Mouse (Mus musculus) cerebellum, adult 9-11 months (tissue): Measurements from ENCODE around the gene Tmem151b.

Source experiments
- DNase-seq: peaks from one replicate; pipeline ENCODE4 v3.0.0; 2022

The Tmem151b gene

GRCm38 (mm10) chr17:45563216-45563615 lies 13.7 kb upstream of the Tmem151b start:
- peak; percentile 65 for DNase-seq

GRCm38 (mm10) chr17:45559732-45560525 lies 10.5 kb upstream of the Tmem151b start:
- peak; percentile 85 for DNase-seq

- peak; percentile 58 for DNase-seq
Measured at GRCm38 (mm10) chr17:45557998-45558862, 8.8 kb upstream of the Tmem151b start.

GRCm38 (mm10) chr17:45557246-45557824 lies 7.9 kb upstream of the Tmem151b start:
- peak; percentile 47 for DNase-seq

GRCm38 (mm10) chr17:45556514-45557245 lies 7.2 kb upstream of the Tmem151b start:
- no peak for DNase-seq

- peak; percentile 57 for DNase-seq
Measured at GRCm38 (mm10) chr17:45556107-45556489, 6.6 kb upstream of the Tmem151b start.

GRCm38 (mm10) chr17:45555452-45556106 lies 6.1 kb upstream of the Tmem151b start, which contains the start of gene Nfkbie:
Nfkbie (plus strand) TSS chr17:45555703.
- DNase-seq = peak; percentile 93

DNA sequence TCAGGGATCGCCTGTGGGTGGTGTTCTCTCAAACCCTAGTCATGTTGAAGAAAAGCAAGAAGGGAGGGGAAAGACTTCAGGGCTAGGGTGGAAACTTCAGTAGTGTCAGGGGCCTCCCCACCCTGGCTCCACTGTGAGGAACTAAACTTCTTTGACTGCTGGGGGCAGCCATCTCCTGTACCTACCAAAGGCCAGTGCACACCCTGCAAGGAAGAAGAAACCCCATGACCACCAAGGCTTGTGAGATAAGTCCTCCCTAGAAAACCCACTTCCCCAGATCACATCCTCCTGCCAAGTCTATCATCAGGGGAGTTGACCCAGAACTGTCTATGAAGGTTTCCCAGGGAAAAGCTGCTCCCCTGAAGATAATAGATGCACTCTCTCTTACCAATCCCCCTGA lies 4.9 kb upstream of the Tmem151b start:
- peak; percentile 46 for DNase-seq

DNA sequence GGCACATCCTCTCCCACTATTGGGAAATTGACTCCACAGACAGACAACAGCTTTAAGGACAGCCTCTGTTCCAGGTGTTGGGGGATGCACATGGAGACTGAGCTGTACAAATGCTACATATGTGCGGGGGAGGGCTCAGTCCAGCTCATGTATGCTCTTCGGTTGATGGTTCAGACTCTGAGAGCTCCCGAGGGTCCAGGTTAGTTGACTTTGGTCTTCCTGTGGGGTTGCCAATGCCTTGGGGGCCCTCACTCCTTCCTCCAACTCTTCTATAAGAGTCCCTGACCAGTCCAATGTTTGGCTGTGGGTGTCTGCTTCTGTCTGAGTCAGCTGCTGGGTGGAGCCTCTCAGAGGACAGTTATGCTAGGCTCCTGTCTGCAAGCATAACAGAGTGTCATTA lies 3.6 kb upstream of the Tmem151b start:
- peak; percentile 50 for DNase-seq

- peak; percentile 87 for DNase-seq
Measured at GRCm38 (mm10) chr17:45551816-45552451, 2.5 kb upstream of the Tmem151b start.

DNA sequence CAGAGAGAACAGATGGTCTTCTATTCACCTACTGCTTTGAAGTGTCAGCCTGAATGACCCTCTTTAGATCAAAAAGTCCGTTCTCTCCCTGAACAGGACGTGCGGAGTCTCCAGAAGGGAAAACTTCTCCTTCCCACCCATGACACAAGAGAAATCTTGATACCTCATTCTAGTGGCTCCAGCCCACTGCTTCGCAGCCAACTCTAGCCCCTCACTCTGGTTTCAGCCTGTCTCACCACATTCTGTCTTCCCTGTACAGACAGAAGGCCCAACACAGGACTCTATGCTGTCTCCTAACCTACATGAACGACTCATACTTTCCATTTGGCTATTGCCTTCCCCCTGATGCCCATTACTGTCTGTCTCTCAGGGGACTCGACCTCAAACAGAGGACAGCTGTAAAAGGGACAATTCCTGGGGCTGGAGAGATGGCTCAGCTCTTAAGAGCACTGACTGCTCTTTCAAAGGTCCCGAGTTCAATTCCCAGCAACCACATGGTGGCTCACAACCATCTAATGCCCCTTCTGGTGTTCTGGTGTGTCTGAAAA lies 1.8 kb upstream of the Tmem151b start:
- peak; percentile 52 for DNase-seq

- DNase-seq = peak; percentile 65
Measured at GRCm38 (mm10) chr17:45550253-45550652, 776 bp upstream of the Tmem151b start.

- DNase-seq = peak; percentile 86
Measured at GRCm38 (mm10) chr17:45548541-45549512, 650 bp downstream of the Tmem151b start.

DNA sequence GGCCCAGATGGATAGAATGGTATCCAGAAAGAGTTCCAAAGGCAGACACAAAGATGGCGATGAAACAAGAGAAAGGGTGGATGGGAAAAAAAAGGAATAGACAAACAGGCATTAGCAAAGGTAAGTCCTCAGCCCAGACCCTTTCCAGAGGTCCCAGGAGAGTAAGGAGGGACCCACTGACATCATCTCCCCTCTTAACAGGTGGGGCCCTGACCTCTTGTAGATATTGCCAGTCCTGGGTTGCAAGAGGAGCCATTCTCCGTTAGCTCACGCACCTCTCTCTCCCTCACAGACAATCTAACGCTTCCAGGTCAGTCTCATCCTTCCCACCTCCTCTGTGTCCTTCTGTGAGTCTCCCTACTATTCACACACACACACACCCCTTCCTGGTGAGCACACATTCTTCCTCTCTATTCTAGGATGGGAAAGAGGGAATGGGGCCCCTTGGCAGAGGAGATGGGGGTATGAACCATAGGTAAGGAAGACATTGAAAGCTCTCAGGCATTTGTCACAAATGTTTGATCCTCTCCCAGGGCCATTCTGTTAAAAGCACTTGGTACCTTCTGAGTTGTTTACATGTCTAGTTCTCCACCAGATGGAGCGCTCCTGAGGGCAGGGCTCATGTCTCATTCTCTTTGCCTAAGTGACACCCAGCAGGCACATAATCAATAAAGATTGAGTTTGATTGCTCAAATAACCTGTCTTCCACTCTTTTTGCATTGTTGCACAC lies 1.9 kb downstream of the Tmem151b start:
- DNase-seq = peak; percentile 74

DNA sequence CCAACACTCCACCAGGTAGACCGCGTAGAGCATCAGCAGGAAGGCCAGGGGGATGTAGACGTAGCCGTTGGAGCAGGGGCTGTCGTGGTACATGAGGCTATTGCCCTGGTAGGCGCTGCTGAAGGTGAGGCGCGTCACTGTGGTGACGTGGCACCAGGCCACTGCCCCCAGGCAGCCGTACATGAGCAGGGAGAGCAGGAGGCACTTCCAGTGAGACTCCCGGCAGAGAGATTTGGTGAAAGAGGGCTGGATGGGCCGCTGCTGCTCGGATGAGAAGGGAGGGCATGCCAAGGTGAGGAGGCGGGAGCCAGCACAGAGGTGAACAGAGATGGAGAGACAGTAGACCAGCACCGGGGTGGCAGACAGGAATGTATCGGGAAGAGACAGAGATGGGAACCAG lies 2.5 kb downstream of the Tmem151b start:
- peak; percentile 85 for DNase-seq

DNA sequence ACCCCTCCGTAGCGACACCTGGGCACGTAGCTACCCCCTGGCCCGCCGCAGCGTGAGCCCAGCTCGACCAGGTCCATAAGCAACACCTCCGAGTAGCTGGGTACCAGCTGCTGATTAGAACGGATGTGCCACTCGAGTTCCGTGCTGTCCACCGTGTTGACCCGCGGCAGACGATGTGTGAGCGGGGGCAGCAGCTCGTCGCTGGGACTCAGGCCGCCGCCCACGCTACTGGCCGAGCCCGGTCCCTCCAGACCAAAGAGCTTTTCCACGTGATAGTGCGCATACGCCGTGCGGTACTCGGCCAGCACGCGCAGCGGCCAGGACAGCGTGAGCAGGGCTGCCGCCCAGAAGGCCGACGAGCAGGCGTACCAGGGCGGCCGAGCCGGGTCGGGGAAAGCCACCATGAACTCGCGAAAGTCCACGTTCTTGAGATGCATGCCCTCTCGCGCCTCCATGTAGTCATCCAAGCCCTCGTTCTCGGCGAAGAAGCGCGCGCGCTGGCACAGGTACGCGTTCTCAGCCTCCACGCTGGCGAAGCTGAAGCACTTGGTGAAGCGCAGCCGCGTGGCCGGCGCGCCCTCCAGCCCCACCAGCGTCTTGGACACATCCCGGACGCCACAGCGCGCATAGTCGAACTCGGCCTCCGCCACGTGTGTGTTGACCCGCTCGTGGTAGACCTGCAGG lies 4.1 kb downstream of the Tmem151b start:
- DNase-seq = peak; percentile 69

DNA sequence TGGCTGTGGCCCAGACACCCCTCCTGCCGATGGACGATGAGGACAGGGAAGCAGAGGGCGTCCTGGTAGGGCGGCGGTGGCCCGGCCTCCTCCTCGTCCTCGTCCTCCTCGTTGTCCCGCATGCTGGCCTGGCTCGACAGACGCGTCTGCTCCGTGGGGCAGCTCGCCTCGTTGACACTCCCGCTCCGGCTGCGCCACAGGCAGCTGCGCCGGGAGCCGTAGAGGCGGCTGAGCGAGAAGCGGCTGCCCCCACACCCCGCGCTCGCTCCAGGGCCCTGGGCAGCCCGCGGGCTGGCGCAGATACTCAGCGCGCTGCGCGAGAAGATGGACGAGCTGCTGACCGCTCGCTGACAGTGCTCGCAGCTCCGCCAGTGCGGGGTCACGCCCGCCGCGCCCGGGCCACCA lies 4.6 kb downstream of the Tmem151b start:
- DNase-seq = peak; percentile 73

GRCm38 (mm10) chr17:45544001-45544872 lies 5.2 kb downstream of the Tmem151b start:
- DNase-seq = peak; percentile 78
